Mouse (Mus musculus) heart, adult 2 months (tissue): Measurements from ENCODE around the gene Prg2.

Experiments
- CTCF ChIP-seq: fragments of 200-600 bp; IDR thresholded peaks from 2 replicates; pipeline ENCODE4 v1.8.1; 2022; ENCODE audit warnings: antibody characterized with exemption, mild to moderate bottlenecking, moderate library complexity
- EP300 ChIP-seq: fragments of 200-500 bp; IDR thresholded peaks from 2 replicates; pipeline ENCODE4 v1.6.1; 2011; ENCODE audit warnings: low read depth, low read length, control low read depth; ENCODE audit not compliant: insufficient read depth
- POLR2A ChIP-seq: fragments of 200-500 bp; IDR thresholded peaks from 2 replicates; pipeline ENCODE4 v1.6.1; 2011; ENCODE audit warnings: mild to moderate bottlenecking, low read depth, low read length, control low read depth; ENCODE audit not compliant: insufficient read depth

DNA sequence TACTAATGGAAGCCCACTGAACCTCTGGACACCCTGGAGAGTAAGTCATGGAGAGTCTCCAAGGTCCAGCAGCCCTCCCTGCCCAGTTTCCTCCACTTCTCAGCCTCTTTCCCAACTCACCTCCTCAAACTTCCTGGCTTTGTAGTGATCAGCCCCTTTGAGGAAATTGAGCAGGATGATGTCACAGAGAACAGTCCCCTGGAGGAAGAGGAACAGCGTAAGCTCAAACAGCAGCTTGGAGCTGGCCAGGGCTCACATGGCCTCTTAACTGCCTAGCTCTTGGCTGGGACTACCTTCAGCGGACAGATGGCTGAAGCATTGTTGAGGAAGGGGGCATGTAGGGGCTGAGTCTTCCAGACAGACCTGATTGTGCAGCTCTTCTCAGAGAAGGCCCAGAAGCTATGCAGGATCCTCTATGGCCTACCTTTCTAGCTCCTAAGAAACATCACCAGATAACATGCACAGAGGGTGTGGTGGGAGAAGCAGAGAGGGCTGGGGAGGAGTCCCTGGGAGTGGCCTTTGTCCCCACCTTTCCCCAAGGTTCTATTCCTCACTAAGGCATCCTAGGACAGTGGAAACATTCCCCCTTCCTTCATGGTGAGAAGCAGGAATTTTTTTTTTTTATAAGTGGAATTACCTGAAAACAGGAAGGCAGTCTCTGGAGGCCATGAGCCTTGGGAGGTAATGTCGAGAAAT is 19.4 kb downstream of the Prg2 start:
- TF ChIP-seq POLR2A, result peak; percentile 63
- TF ChIP-seq CTCF, result no peak
- no peak for TF ChIP-seq EP300
